Mouse (Mus musculus) testis, adult 2 months (tissue): ENCODE measurements around the gene Ackr4.

Experiments
- CTCF ChIP-seq: fragments of 200-500 bp; IDR thresholded peaks from 2 replicates; pipeline ENCODE4 v1.5.1; 2012; ENCODE audit warnings: low read depth, mild to moderate bottlenecking, inconsistent platforms, low read length, moderate library complexity; ENCODE audit not compliant: control insufficient read depth, insufficient read depth, insufficient replicate concordance
- POLR2A ChIP-seq: fragments of 200-500 bp; IDR thresholded peaks from 2 replicates; pipeline ENCODE4 v1.6.1; 2012; ENCODE audit warnings: low read depth, mild to moderate bottlenecking, inconsistent platforms, low read length, moderate library complexity; ENCODE audit not compliant: control insufficient read depth

GRCm38 (mm10) chr9:104171651-104172050, 44.9 kb upstream of the Ackr4 start:
- no peak for TF ChIP-seq CTCF
- TF ChIP-seq POLR2A = no peak
